Mouse (Mus musculus): ENCODE data around the gene Nt5c3b. TPM values are rescaled to one million over a fixed set of nuclear protein-coding genes. Genes with fewer than 3 reads are reported as not detected.

Gene Nt5c3b
- polyA plus RNA-seq, 1 experiment from 2014 or later, result 173 TPM

- no peak for ATAC-seq (ENCODE audit: insufficient number of reproducible peaks, insufficient read depth, low FRiP score, low TSS enrichment)
- Histone ChIP-seq H3K9me3 (no peaks in the 10 kb centered on the region), H3K4me2 (replicated peaks) (no peak overlapping the region), H3K27ac (no peak overlapping the region), H3K4me1 (peaks cover 14% of the 10 kb centered on the region; the same call in 1 of the 2 replicates), H3K36me3 (peaks cover 28% of the 10 kb centered on the region), H3K9ac (no peak overlapping the region), H3K4me3 (no peak overlapping the region), H3K27me3 (no peaks in the 10 kb centered on the region)
- WGBS, result 76% methylated on average over 8 of the region's 8 CpGs
Observed at GRCm38 (mm10) chr11:100406273-100406672, 35.3 kb downstream of the Nt5c3b start.

GRCm38 (mm10) chr11:100404456-100405074, 37.0 kb downstream of the Nt5c3b start:
- no peak overlapping the region for H3K27ac ChIP-seq
- peaks cover 16% of the 10 kb centered on the region; the same call in 1 of the 2 replicates for H3K4me1 ChIP-seq
- no peak overlapping the region for H3K4me2 ChIP-seq (replicated peaks)
- no peak overlapping the region for H3K4me3 ChIP-seq
- H3K9me3 ChIP-seq, result no peaks in the 10 kb centered on the region
- WGBS, result 82% methylated on average over 3 of the region's 3 CpGs
- H3K36me3 ChIP-seq, result peaks cover 13% of the 10 kb centered on the region
- no peak for ATAC-seq (ENCODE audit: insufficient number of reproducible peaks, insufficient read depth, low FRiP score, low TSS enrichment)
- H3K9ac ChIP-seq, result no peak overlapping the region
- no peaks in the 10 kb centered on the region for H3K27me3 ChIP-seq

GRCm38 (mm10) chr11:100403445-100404134, 38.0 kb downstream of the Nt5c3b start:
- ATAC-seq (ENCODE audit: insufficient number of reproducible peaks, insufficient read depth, low FRiP score, low TSS enrichment), result no peak
- 81% methylated on average over 10 of the region's 10 CpGs for WGBS

GRCm38 (mm10) chr11:100402682-100403081, 38.9 kb downstream of the Nt5c3b start:
- Histone ChIP-seq H3K27ac (no peak overlapping the region), H3K27me3 (no peaks in the 10 kb centered on the region), H3K4me2 (replicated peaks) (no peak overlapping the region), H3K36me3 (peaks cover 4% of the 10 kb centered on the region; the same call in 1 of the 2 replicates), H3K4me1 (peaks cover 13% of the 10 kb centered on the region; the same call in 1 of the 2 replicates), H3K9ac (no peak overlapping the region), H3K9me3 (no peaks in the 10 kb centered on the region), H3K4me3 (no peak overlapping the region)
- 73% methylated on average over 2 of the region's 2 CpGs for WGBS
- ATAC-seq (ENCODE audit: insufficient number of reproducible peaks, insufficient read depth, low FRiP score, low TSS enrichment), result no peak

More at GRCm38 (mm10) chr11:100403445-100404134, 38.0 kb downstream of the Nt5c3b start:
- no peak overlapping the region for H3K4me2 ChIP-seq (replicated peaks)
- H3K4me3 ChIP-seq, result no peak overlapping the region
- peaks cover 4% of the 10 kb centered on the region; the same call in 1 of the 2 replicates for H3K36me3 ChIP-seq
- H3K27ac ChIP-seq, result no peak overlapping the region
- no peak overlapping the region for H3K9ac ChIP-seq
- H3K4me1 ChIP-seq, result peaks cover 17% of the 10 kb centered on the region; the same call in 1 of the 2 replicates
- H3K27me3 ChIP-seq, result no peaks in the 10 kb centered on the region
- H3K9me3 ChIP-seq, result no peaks in the 10 kb centered on the region

- Histone ChIP-seq H3K9ac (no peak overlapping the region), H3K9me3 (no peaks in the 10 kb centered on the region), H3K36me3 (peaks cover 3% of the 10 kb centered on the region; the same call in 1 of the 2 replicates), H3K27ac (no peak overlapping the region), H3K4me2 (replicated peaks) (no peak overlapping the region), H3K4me1 (peaks cover 13% of the 10 kb centered on the region; the same call in 1 of the 2 replicates), H3K4me3 (no peak overlapping the region), H3K27me3 (no peaks in the 10 kb centered on the region)
- ATAC-seq (ENCODE audit: insufficient number of reproducible peaks, insufficient read depth, low FRiP score, low TSS enrichment), result no peak
- WGBS, result 28% methylated on average over 6 of the region's 6 CpGs
Observed at GRCm38 (mm10) chr11:100402240-100402639, 39.4 kb downstream of the Nt5c3b start.

GRCm38 (mm10) chr11:100400842-100401241, 40.8 kb downstream of the Nt5c3b start:
- 76% methylated on average over 6 of the region's 6 CpGs for WGBS
- peaks cover 21% of the 10 kb centered on the region for H3K4me1 ChIP-seq
- H3K4me2 ChIP-seq (replicated peaks), result no peak overlapping the region
- no peak overlapping the region for H3K9ac ChIP-seq
- no peaks in the 10 kb centered on the region for H3K27me3 ChIP-seq
- no peaks in the 10 kb centered on the region for H3K36me3 ChIP-seq
- no peak overlapping the region for H3K4me3 ChIP-seq
- no peak for ATAC-seq (ENCODE audit: insufficient number of reproducible peaks, insufficient read depth, low FRiP score, low TSS enrichment)
- H3K27ac ChIP-seq, result no peak overlapping the region
- no peaks in the 10 kb centered on the region for H3K9me3 ChIP-seq

GRCm38 (mm10) chr11:100399727-100400538, 41.7 kb downstream of the Nt5c3b start:
- no peaks in the 10 kb centered on the region for H3K9me3 ChIP-seq
- no peaks in the 10 kb centered on the region for H3K36me3 ChIP-seq
- H3K27me3 ChIP-seq, result no peaks in the 10 kb centered on the region
- 73% methylated on average over 12 of the region's 12 CpGs for WGBS
- H3K9ac ChIP-seq, result peak overlapping the region; percentile 10; the same call in 1 of the 2 replicates
- H3K4me1 ChIP-seq, result peaks cover 30% of the 10 kb centered on the region
- H3K4me3 ChIP-seq, result no peak overlapping the region
- H3K4me2 ChIP-seq (replicated peaks), result no peak overlapping the region
- ATAC-seq (ENCODE audit: insufficient number of reproducible peaks, insufficient read depth, low FRiP score, low TSS enrichment), result no peak
- H3K27ac ChIP-seq, result peak overlapping the region; percentile 57

- H3K9ac ChIP-seq, result peak overlapping the region; percentile 10; the same call in 1 of the 2 replicates
- 72% methylated on average over 9 of the region's 9 CpGs for WGBS
- H3K4me3 ChIP-seq, result no peak overlapping the region
- H3K36me3 ChIP-seq, result no peaks in the 10 kb centered on the region
- H3K4me1 ChIP-seq, result peaks cover 30% of the 10 kb centered on the region
- ATAC-seq (ENCODE audit: insufficient number of reproducible peaks, insufficient read depth, low FRiP score, low TSS enrichment), result no peak
- H3K27ac ChIP-seq, result peak overlapping the region; percentile 57; the same call in 1 of the 2 replicates
- H3K27me3 ChIP-seq, result no peaks in the 10 kb centered on the region
- H3K4me2 ChIP-seq (replicated peaks), result no peak overlapping the region
- no peaks in the 10 kb centered on the region for H3K9me3 ChIP-seq
Observed at GRCm38 (mm10) chr11:100399320-100399719, 42.3 kb downstream of the Nt5c3b start.

GRCm38 (mm10) chr11:100398517-100398916, 43.1 kb downstream of the Nt5c3b start:
- Histone ChIP-seq H3K4me1 (peaks cover 30% of the 10 kb centered on the region), H3K36me3 (no peaks in the 10 kb centered on the region), H3K27me3 (no peaks in the 10 kb centered on the region), H3K9ac (no peak overlapping the region), H3K4me3 (no peak overlapping the region), H3K4me2 (replicated peaks) (no peak overlapping the region), H3K9me3 (no peaks in the 10 kb centered on the region), H3K27ac (no peak overlapping the region)
- ATAC-seq (ENCODE audit: insufficient number of reproducible peaks, insufficient read depth, low FRiP score, low TSS enrichment), result no peak
- 95% methylated on average over 7 of the region's 7 CpGs for WGBS

GRCm38 (mm10) chr11:100397600-100398389, 43.8 kb downstream of the Nt5c3b start, which contains the start of gene Jup:
TSS of gene Jup (minus strand) at chr11:100397763.
- peak within 1 kb of the TSS; percentile 63 for H3K4me3 ChIP-seq
- H3K9ac ChIP-seq, result peak within 1 kb of the TSS; percentile 69
- no peaks in the 10 kb centered on the region for H3K27me3 ChIP-seq
- WGBS, result 2% methylated on average over 37 of the region's 37 CpGs
- no peaks in the 10 kb centered on the region for H3K36me3 ChIP-seq
- peak within 1 kb of the TSS; percentile 80 for H3K27ac ChIP-seq
- peak; percentile 97 for ATAC-seq (ENCODE audit: insufficient number of reproducible peaks, insufficient read depth, low FRiP score, low TSS enrichment)
- no peaks in the 10 kb centered on the region for H3K9me3 ChIP-seq
- H3K4me2 ChIP-seq (replicated peaks), result peak within 1 kb of the TSS; percentile 79
- peaks cover 30% of the 10 kb centered on the region for H3K4me1 ChIP-seq
